In the genomic region with DNA sequence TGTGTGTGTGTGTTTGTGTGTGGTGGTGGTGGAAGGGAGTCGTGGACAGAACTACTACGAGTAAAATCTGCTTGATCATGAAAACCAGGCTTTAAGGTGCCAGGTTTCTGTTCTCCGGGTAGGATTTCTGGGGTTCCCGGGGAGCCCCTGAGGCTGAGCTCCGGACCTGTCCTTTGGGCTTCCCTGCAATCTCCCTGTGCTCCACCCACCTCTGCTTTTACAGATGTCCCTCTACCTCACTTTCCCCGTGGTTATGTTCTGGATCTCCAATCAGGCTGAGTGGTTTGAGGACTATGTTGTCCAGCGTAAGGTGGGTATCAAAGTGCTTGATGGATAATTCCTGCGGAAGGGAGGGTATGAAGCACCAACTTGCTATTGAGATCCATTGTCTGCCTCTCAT, we compare ENCODE assay signal across 9 mouse cellular contexts. TPM values are rescaled to one million over a fixed set of nuclear protein-coding genes. Genes with fewer than 3 reads are reported as not detected.
DNase-seq lines count a peak whose midpoint lies in the region; ATAC-seq and TF ChIP-seq lines count a peak whose summit lies in the region.
"Had no signal": no experiment of that assay in that cellular context is flagged by ENCODE, and none has a peak within 500 bp of the region (broad histone marks: within the 10 kb centered on the region; RNA-seq: fewer than 3 reads in every experiment).

No protein-coding gene starts in this region.

- peaks cover 16% of the 10 kb centered on the region for H3K4me1 ChIP-seq in kidney, embryonic 15.5 days
- peaks cover 13% of the 10 kb centered on the region for H3K4me1 ChIP-seq in embryonic facial prominence, embryonic 12.5 days
- H3K4me1 ChIP-seq in intestine, embryonic 14.5 days (replicated peaks; ENCODE audit: control insufficient read depth, insufficient read depth, low read length) = peaks cover 7% of the 10 kb centered on the region; the same call in 1 of the 2 replicates

- 56% methylated on average over 8 of the region's 8 CpGs for WGBS in kidney, embryonic 15.5 days
- WGBS in embryonic facial prominence, embryonic 12.5 days = 62% methylated on average over 8 of the region's 8 CpGs
- 67% methylated on average over 8 of the region's 8 CpGs for WGBS in intestine, embryonic 14.5 days

- H3K79me2 ChIP-seq in myocyte (ENCODE audit: control insufficient read depth, insufficient read depth) = peaks cover 27% of the 10 kb centered on the region

- peak overlapping the region; percentile 68 for H3K9ac ChIP-seq in kidney, embryonic 15.5 days
- H3K9ac ChIP-seq in embryonic facial prominence, embryonic 12.5 days = peak overlapping the region; percentile 57
- H3K9ac ChIP-seq in intestine, embryonic 14.5 days (ENCODE audit: low read length) = peak overlapping the region; percentile 61; the same call in 1 of the 2 replicates

- ATAC-seq in kidney, embryonic 15.5 days (replicated peaks; ENCODE audit: low FRiP score) = no peak
- no peak for ATAC-seq in embryonic facial prominence, embryonic 12.5 days (ENCODE audit: insufficient number of reproducible peaks, insufficient read depth, low FRiP score, low TSS enrichment)
- no peak for ATAC-seq in intestine, embryonic 14.5 days (replicated peaks; ENCODE audit: low FRiP score, low TSS enrichment, low read depth)

- no peak overlapping the region for H3K27ac ChIP-seq in kidney, embryonic 15.5 days
- no peak overlapping the region for H3K27ac ChIP-seq in embryonic facial prominence, embryonic 12.5 days
- no peak overlapping the region for H3K27ac ChIP-seq in intestine, embryonic 14.5 days (ENCODE audit: low read depth)

- H3K4me3 ChIP-seq in kidney, embryonic 15.5 days (replicated peaks) = peak overlapping the region; percentile 90
- H3K4me3 ChIP-seq in embryonic facial prominence, embryonic 12.5 days = peak overlapping the region; percentile 95
- peak overlapping the region; percentile 94 for H3K4me3 ChIP-seq in intestine, embryonic 14.5 days (ENCODE audit: low read depth, low read length)
- peak overlapping the region; percentile 91 for H3K4me3 ChIP-seq in myocyte

- peaks cover 25% of the 10 kb centered on the region for H3K36me3 ChIP-seq in kidney, embryonic 15.5 days
- 0 out of 2 replicates have a peak, but pooled peaks cover 15% of the 10 kb centered on the region for H3K36me3 ChIP-seq in embryonic facial prominence, embryonic 12.5 days
- H3K36me3 ChIP-seq in intestine, embryonic 14.5 days (ENCODE audit: control insufficient read depth, insufficient read depth, low read length) = peaks cover 14% of the 10 kb centered on the region
- no peaks in the 10 kb centered on the region for H3K36me3 ChIP-seq in myocyte (ENCODE audit: control insufficient read depth, insufficient read depth)

- no peaks in the 10 kb centered on the region for H3K9me3 ChIP-seq in kidney, embryonic 15.5 days (replicated peaks)
- no peaks in the 10 kb centered on the region for H3K9me3 ChIP-seq in embryonic facial prominence, embryonic 12.5 days
- H3K9me3 ChIP-seq in intestine, embryonic 14.5 days (ENCODE audit: control insufficient read depth, low read length) = no peaks in the 10 kb centered on the region

- H3K27me3 ChIP-seq in kidney, embryonic 15.5 days = no peaks in the 10 kb centered on the region
- H3K27me3 ChIP-seq in embryonic facial prominence, embryonic 12.5 days = no peaks in the 10 kb centered on the region
- H3K27me3 ChIP-seq in intestine, embryonic 14.5 days (replicated peaks; ENCODE audit: control insufficient read depth, insufficient read depth, low read length) = no peaks in the 10 kb centered on the region
- H3K27me3 ChIP-seq in myocyte (ENCODE audit: control insufficient read depth, insufficient read depth, insufficient read length) = no peaks in the 10 kb centered on the region

- TF ChIP-seq POLR2A in myocyte (IDR thresholded peaks at IDR 0.05; ENCODE audit: insufficient read length, low read depth) = no peak

- no peak overlapping the region for H3ac ChIP-seq in myocyte (ENCODE audit: control insufficient read depth, insufficient read length)

- peak overlapping the region; percentile 79 for H3K4me2 ChIP-seq in kidney, embryonic 15.5 days
- peak overlapping the region; percentile 71 for H3K4me2 ChIP-seq in embryonic facial prominence, embryonic 12.5 days (replicated peaks)
- peak overlapping the region; percentile 64 for H3K4me2 ChIP-seq in intestine, embryonic 14.5 days (ENCODE audit: low read length)
- peak overlapping the region; percentile 89 for H3K4me2 ChIP-seq in myocyte (ENCODE audit: low read depth)

- DNase-seq in kidney, adult 18-20 months = no peak
- DNase-seq in intestine, embryonic 14.5 days (ENCODE audit: low spot score) = no peak
- no peak for DNase-seq in layer of hippocampus, adult 9-11 months
- no peak for DNase-seq in spleen, adult 18-20 months
- no peak for DNase-seq in spleen, postnatal 14 days (ENCODE audit: low spot score in 2 of 2)
- DNase-seq: gastrocnemius, postnatal 14 days had no signal

TF ChIP-seq in myocyte, 11 proteins besides CTCF, POLR2A, EP300 and RAD21:
- TF ChIP-seq MAX (IDR thresholded peaks at IDR 0.05; ENCODE audit: low read depth) (no peak), CEBPB (IDR thresholded peaks at IDR 0.05; ENCODE audit: insufficient read depth, poor library complexity, severe bottlenecking) (no peak), MYOD1 (IDR thresholded peaks at IDR 0.05; ENCODE audit: control insufficient read depth in 1 of 3, insufficient read length in 2 of 3, low read depth in 2 of 3) (no peak), POLR2AphosphoS2 (IDR thresholded peaks at IDR 0.05; ENCODE audit: insufficient read length, low read depth) (no peak), REST (IDR thresholded peaks at IDR 0.05; ENCODE audit: insufficient read depth, insufficient read length) (no peak), TCF3 (IDR thresholded peaks at IDR 0.05; ENCODE audit: insufficient read length, low read depth) (no peak), MYOG (IDR thresholded peaks at IDR 0.05; ENCODE audit: control insufficient read depth in 1 of 3, insufficient read depth in 1 of 3, insufficient read length in 2 of 3, low read depth in 2 of 3) (no peak), USF1 (IDR thresholded peaks at IDR 0.05; ENCODE audit: low read depth) (no peak), TCF12 (IDR thresholded peaks at IDR 0.05; ENCODE audit: insufficient read depth, poor library complexity, severe bottlenecking) (no peak), SRF (IDR thresholded peaks at IDR 0.05; ENCODE audit: control insufficient read depth, insufficient read length, low read depth) (no peak), E2F4 (IDR thresholded peaks at IDR 0.05; ENCODE audit: insufficient read depth) (no peak)

RNA-seq across cellular contexts. Expression of gene Pet100, which starts 0.8 kb away (rescaled TPM):
- polyA plus RNA-seq in kidney, embryonic 15.5 days (2015; fragmentation: Nextera tagmentation; extraction: Ambion mirVana) = 108 and 116 TPM in 2 replicates
- 103 and 110 TPM in 2 replicates for polyA plus RNA-seq in embryonic facial prominence, embryonic 12.5 days (2016; fragmentation: Nextera tagmentation; extraction: Ambion mirVana)
- polyA plus RNA-seq in intestine, embryonic 14.5 days (2014; fragmentation: Nextera tagmentation; extraction: Ambion mirVana) = 95.1 and 95.4 TPM in 2 replicates
- polyA plus RNA-seq in myocyte (2012; fragmentation: generic; extraction: Trizol) = 51.7 TPM

RNA-seq across cellular contexts. Expression of gene Xab2, which starts 1.0 kb away (rescaled TPM):
- 60.4 and 65.0 TPM in 2 replicates for polyA plus RNA-seq in kidney, embryonic 15.5 days (2015; fragmentation: Nextera tagmentation; extraction: Ambion mirVana)
- 65.1 and 66.7 TPM in 2 replicates for polyA plus RNA-seq in embryonic facial prominence, embryonic 12.5 days (2016; fragmentation: Nextera tagmentation; extraction: Ambion mirVana)
- polyA plus RNA-seq in intestine, embryonic 14.5 days (2014; fragmentation: Nextera tagmentation; extraction: Ambion mirVana) = 56.4 and 61.5 TPM in 2 replicates
- polyA plus RNA-seq in myocyte (2012; fragmentation: generic; extraction: Trizol) = 44.6 TPM

RNA-seq across cellular contexts. Expression of gene Pcp2, which starts 3.2 kb away (rescaled TPM):
- 0.34 and 0.48 TPM in 2 replicates for polyA plus RNA-seq in kidney, embryonic 15.5 days (2015; fragmentation: Nextera tagmentation; extraction: Ambion mirVana)
- polyA plus RNA-seq in embryonic facial prominence, embryonic 12.5 days (2016; fragmentation: Nextera tagmentation; extraction: Ambion mirVana) = 1.5 and 2.0 TPM in 2 replicates
- polyA plus RNA-seq in intestine, embryonic 14.5 days (2014; fragmentation: Nextera tagmentation; extraction: Ambion mirVana) = 0.12 TPM in 1 of 2 replicates, not detected in the other
- polyA plus RNA-seq in myocyte (2012; fragmentation: generic; extraction: Trizol) = 0.62 TPM

RNA-seq across cellular contexts. Expression of gene Stxbp2, which starts 8.6 kb away (rescaled TPM):
- polyA plus RNA-seq in kidney, embryonic 15.5 days (2015; fragmentation: Nextera tagmentation; extraction: Ambion mirVana) = 78.5 and 85.3 TPM in 2 replicates
- 27.4 and 28.8 TPM in 2 replicates for polyA plus RNA-seq in embryonic facial prominence, embryonic 12.5 days (2016; fragmentation: Nextera tagmentation; extraction: Ambion mirVana)
- 85.9 and 106 TPM in 2 replicates for polyA plus RNA-seq in intestine, embryonic 14.5 days (2014; fragmentation: Nextera tagmentation; extraction: Ambion mirVana)
- 7.7 TPM for polyA plus RNA-seq in myocyte (2012; fragmentation: generic; extraction: Trizol)

RNA-seq across cellular contexts. Expression of gene Retn, which starts 33.5 kb away (rescaled TPM):
- 0.66 TPM in 1 of 2 replicates, not detected in the other for polyA plus RNA-seq in kidney, embryonic 15.5 days (2015; fragmentation: Nextera tagmentation; extraction: Ambion mirVana)
- 0.38 TPM in 1 of 2 replicates, not detected in the other for polyA plus RNA-seq in embryonic facial prominence, embryonic 12.5 days (2016; fragmentation: Nextera tagmentation; extraction: Ambion mirVana)
- 0.22 TPM in 1 of 2 replicates, not detected in the other for polyA plus RNA-seq in intestine, embryonic 14.5 days (2014; fragmentation: Nextera tagmentation; extraction: Ambion mirVana)
- not detected for polyA plus RNA-seq in myocyte (2012; fragmentation: generic; extraction: Trizol)
